Mouse (Mus musculus) C2C12 (cell line): ENCODE results near the gene Atf2.

ENCODE experiments used
- CTCF ChIP-seq: IDR thresholded peaks from one replicate; pipeline ENCODE4 v1.5.1; 2011; ENCODE audit not compliant: control insufficient read depth, insufficient read depth, insufficient read length
- MAX ChIP-seq: IDR thresholded peaks from one replicate; pipeline ENCODE4 v1.6.1; 2011; ENCODE audit warnings: mild to moderate bottlenecking, control low read depth
- MYOD1 ChIP-seq: IDR thresholded peaks from one replicate; pipeline ENCODE4 v1.6.1; 2011; ENCODE audit warnings: low read depth; ENCODE audit not compliant: control insufficient read depth, insufficient read length
- MYOG ChIP-seq: IDR thresholded peaks from one replicate; pipeline ENCODE4 v1.6.1; 2011; ENCODE audit not compliant: control insufficient read depth, insufficient read length; ENCODE audit errors: extremely low read depth
- USF1 ChIP-seq: IDR thresholded peaks from one replicate; pipeline ENCODE4 v1.6.1; 2011; ENCODE audit warnings: low read depth, mild to moderate bottlenecking, control low read depth, moderate library complexity

- no peak for TF ChIP-seq CTCF
- no peak for TF ChIP-seq MYOG
- TF ChIP-seq MYOD1: no peak
- TF ChIP-seq MAX: no peak
- no peak for TF ChIP-seq USF1
These were observed 100.4 kb downstream of the Atf2 start for GRCm38 (mm10) chr2:73791846-73792630.
